Mouse (Mus musculus): ENCODE data around the gene Actn4. TPM values are rescaled to one million over a fixed set of nuclear protein-coding genes. Genes with fewer than 3 reads are reported as not detected.
A peak's percentile ranks its signal among the peaks of the same experiment; 100 is the strongest.
"Not testable (repeated sequence)": the region's sequence is repeated elsewhere in the genome, so short reads cannot be mapped to it uniquely, and the experiment has no call there.

Gene Actn4
- polyA plus RNA-seq, 1 experiment, result 105 TPM

DNA sequence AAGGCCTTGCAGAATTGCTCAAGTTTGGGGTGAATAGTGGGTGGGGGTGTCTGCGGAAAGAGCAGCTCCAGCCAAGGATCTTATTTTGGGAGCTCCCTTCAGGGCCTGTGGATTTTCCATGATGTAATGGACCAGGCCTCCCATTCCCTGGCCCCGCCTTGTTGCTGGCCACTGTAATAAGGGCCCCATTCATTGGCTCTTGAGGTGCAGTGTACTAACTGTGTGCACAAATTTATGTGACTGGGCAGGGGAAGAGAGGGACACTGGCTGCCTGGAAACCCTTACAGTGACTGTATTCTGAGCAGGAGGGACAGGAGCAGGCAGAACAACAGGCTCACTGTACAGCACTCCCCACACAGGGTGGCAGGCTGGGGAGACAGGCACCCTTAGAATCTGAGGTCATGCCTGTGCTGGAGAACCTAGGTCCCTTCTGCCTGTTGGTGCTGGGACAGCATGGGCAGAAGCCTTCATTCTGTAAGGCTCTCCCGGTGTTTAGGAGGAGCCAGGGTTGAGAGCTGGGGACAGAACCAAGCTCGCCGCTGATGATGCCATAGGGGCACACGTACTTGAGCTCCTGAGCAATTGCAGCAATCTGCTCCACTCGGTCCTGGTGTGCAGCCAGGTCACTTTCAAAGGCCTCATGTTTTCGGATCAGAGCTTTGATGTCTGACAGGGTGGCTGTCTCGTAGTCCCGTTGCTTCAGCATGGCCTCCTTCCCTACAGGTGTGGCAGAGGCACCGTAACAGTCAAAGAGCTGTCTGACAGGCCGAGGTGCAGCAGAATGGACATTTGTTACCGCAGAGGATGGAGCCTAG, 60.6 kb downstream of the Actn4 start:
- Histone ChIP-seq H3K27ac (ENCODE audit: insufficient read depth, low read depth, low read length) (no peak overlapping the region), H3K4me3 (ENCODE audit: insufficient read depth, low read length) (no peak overlapping the region), H3K4me1 (ENCODE audit: control insufficient read depth, insufficient read depth, low read length) (peaks cover 17% of the 10 kb centered on the region)
- TF ChIP-seq POLR2A (IDR thresholded peaks at IDR 0.05; ENCODE audit: borderline replicate concordance, low read depth, low read length) (no peak), CTCF (IDR thresholded peaks at IDR 0.05; ENCODE audit: low read depth, low read length) (no peak)

- no peak overlapping the region for H3K4me3 ChIP-seq (ENCODE audit: insufficient read depth, low read length)
- no peak overlapping the region for H3K27ac ChIP-seq (ENCODE audit: insufficient read depth, low read depth, low read length)
- no peak for TF ChIP-seq POLR2A (IDR thresholded peaks at IDR 0.05; ENCODE audit: borderline replicate concordance, low read depth, low read length)
- TF ChIP-seq CTCF (IDR thresholded peaks at IDR 0.05; ENCODE audit: low read depth, low read length), result no peak
- peaks cover 6% of the 10 kb centered on the region for H3K4me1 ChIP-seq (ENCODE audit: control insufficient read depth, insufficient read depth, low read length)
These were observed 62.2 kb downstream of the Actn4 start for GRCm38 (mm10) chr7:28899972-28900371.

DNA sequence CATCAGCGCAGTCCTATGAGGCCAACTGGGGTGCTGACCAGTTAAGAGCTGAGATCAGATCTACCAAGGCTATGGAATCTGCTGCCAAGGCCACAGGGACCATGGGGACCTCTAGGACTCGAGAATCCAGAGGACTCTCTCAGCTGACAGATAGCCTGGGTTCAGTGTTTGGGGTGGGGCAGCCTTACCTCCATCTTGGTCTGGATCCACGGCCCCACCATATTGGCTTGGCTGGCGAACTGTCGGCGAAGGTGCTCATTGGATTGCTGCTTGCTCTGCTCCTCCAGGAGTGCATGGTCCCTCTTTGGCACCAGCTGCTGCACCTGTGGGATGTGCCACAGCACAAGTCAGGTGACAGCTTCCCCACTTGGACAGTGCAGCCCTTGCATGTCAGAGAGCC, 64.5 kb downstream of the Actn4 start:
- Histone ChIP-seq H3K4me3 (ENCODE audit: insufficient read depth, low read length) (no peak overlapping the region), H3K27ac (ENCODE audit: insufficient read depth, low read depth, low read length) (no peak overlapping the region), H3K4me1 (ENCODE audit: control insufficient read depth, insufficient read depth, low read length) (no peaks in the 10 kb centered on the region)
- TF ChIP-seq CTCF (IDR thresholded peaks at IDR 0.05; ENCODE audit: low read depth, low read length) (no peak), POLR2A (IDR thresholded peaks at IDR 0.05; ENCODE audit: borderline replicate concordance, low read depth, low read length) (no peak)

- Histone ChIP-seq H3K4me1 (ENCODE audit: control insufficient read depth, insufficient read depth, low read length) (no peaks in the 10 kb centered on the region), H3K27ac (ENCODE audit: insufficient read depth, low read depth, low read length) (no peak overlapping the region), H3K4me3 (ENCODE audit: insufficient read depth, low read length) (no peak overlapping the region)
- TF ChIP-seq CTCF (IDR thresholded peaks at IDR 0.05; ENCODE audit: low read depth, low read length) (no peak), POLR2A (IDR thresholded peaks at IDR 0.05; ENCODE audit: borderline replicate concordance, low read depth, low read length) (no peak)
These were observed 67.2 kb downstream of the Actn4 start for GRCm38 (mm10) chr7:28894942-28895341.

DNA sequence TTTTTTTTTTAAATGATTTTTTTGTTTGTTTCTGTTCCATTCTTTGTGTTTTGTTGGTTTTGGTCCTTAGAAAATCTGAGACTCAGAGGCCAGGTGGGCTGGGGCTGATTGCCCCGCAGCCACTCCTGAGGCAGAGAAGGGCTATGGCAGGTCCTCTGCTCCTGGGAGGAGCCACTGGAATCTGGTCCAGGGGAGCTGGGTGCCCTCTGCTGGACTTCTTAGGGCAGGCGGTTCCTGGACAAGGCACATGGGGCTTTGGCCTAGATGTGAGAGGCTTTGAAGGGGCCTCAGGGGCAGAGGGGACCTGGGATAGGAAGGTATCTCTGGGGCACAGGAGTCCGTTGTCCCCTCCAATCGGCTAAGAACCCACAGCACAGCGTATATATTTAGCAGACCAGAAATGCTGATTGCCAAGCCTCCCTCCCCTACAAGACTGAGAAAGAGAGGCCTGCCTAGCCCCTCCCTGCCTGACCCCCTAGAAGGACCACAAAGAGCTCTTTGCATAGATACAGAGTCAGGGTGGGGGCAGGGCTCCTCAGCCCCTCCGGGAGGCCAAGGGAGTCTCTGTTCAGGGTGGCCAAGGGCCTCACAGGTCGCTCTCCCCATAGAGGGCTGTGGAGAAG, 68.4 kb downstream of the Actn4 start:
- TF ChIP-seq POLR2A (IDR thresholded peaks at IDR 0.05; ENCODE audit: borderline replicate concordance, low read depth, low read length), result no peak
- no peak for TF ChIP-seq CTCF (IDR thresholded peaks at IDR 0.05; ENCODE audit: low read depth, low read length)
- no peak overlapping the region for H3K4me3 ChIP-seq (ENCODE audit: insufficient read depth, low read length)

DNA sequence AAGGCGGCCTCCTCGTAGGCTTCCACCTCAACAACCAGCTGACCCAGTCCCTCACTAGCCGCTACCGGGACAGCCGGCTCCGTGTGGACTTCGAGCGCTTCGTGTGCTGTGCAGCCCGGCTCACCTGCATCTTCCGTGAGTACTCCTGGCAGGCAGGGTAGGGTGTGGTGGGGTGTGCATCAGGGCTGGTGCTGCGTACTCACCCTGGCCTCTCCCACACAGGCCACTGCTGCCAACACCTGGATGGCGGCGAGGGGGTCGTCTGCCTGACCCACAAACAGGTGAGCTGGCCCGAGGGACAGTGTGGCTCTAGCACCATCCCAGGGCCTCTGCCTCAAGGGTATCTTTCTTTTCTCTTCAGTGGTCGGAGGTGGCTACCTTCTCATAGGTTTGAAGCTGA, 69.5 kb downstream of the Actn4 start:
- no peak overlapping the region for H3K4me3 ChIP-seq (ENCODE audit: insufficient read depth, low read length)
- no peak for TF ChIP-seq CTCF (IDR thresholded peaks at IDR 0.05; ENCODE audit: low read depth, low read length)
- TF ChIP-seq POLR2A (IDR thresholded peaks at IDR 0.05; ENCODE audit: borderline replicate concordance, low read depth, low read length), result no peak
- H3K4me1 ChIP-seq (ENCODE audit: control insufficient read depth, insufficient read depth, low read length), result no peaks in the 10 kb centered on the region
- no peak overlapping the region for H3K27ac ChIP-seq (ENCODE audit: insufficient read depth, low read depth, low read length)

More for the DNA sequence above, 68.4 kb downstream of the Actn4 start:
- H3K4me1 ChIP-seq (ENCODE audit: control insufficient read depth, insufficient read depth, low read length), result no peaks in the 10 kb centered on the region
- H3K27ac ChIP-seq (ENCODE audit: insufficient read depth, low read depth, low read length), result no peak overlapping the region

DNA sequence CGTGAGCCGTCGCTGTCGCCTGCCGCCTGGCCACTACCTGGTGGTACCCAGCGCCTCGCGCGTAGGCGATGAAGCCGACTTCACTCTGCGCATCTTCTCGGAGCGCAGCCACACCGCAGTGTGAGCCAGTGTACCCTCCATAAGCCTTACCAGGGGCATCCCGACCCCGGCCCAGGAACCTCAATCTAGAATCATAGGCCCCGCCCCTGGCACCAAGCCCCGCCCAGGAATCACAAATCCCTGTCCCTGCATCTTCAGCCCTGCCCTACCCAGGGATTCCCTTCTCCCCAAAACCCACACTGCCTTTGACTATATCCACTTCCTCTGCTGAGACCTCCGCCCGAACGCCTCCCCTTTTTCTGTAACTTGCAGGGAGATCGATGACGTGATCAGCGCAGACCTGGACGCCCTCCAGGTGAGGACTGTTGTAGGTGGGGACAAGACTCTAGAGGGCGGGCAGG, 73.4 kb downstream of the Actn4 start:
- TF ChIP-seq POLR2A (IDR thresholded peaks at IDR 0.05; ENCODE audit: borderline replicate concordance, low read depth, low read length) (no peak), CTCF (IDR thresholded peaks at IDR 0.05; ENCODE audit: low read depth, low read length) (no peak)
- Histone ChIP-seq H3K4me3 (ENCODE audit: insufficient read depth, low read length) (peak overlapping the region; percentile 23), H3K4me1 (ENCODE audit: control insufficient read depth, insufficient read depth, low read length) (no peaks in the 10 kb centered on the region), H3K27ac (ENCODE audit: insufficient read depth, low read depth, low read length) (no peak overlapping the region)

GRCm38 (mm10) chr7:28886486-28886885, 75.7 kb downstream of the Actn4 start:
- no peak overlapping the region for H3K4me3 ChIP-seq (ENCODE audit: insufficient read depth, low read length)
- TF ChIP-seq POLR2A (IDR thresholded peaks at IDR 0.05; ENCODE audit: borderline replicate concordance, low read depth, low read length) (no peak), CTCF (IDR thresholded peaks at IDR 0.05; ENCODE audit: low read depth, low read length) (no peak)
- H3K4me1 ChIP-seq (ENCODE audit: control insufficient read depth, insufficient read depth, low read length), result no peaks in the 10 kb centered on the region
- H3K27ac ChIP-seq (ENCODE audit: insufficient read depth, low read depth, low read length), result no peak overlapping the region

DNA sequence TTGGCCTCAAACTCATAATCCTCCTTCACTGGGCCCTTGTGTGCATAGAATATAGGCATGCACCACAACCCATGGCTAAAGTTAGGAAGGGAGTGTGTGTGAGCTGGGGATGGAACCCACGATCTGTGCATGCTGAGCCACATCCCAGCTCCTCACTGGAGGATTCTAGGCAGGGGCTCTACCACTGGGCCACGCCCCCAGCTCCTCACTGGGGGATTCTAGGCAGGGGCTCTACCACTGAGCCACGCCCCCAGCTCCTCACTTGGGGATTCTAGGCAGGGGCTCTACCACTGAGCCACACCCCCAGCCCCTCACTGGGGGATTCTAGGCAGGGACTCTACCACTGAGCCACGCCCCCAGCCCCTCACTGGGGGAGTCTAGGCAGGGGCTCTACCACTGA, 78.4 kb downstream of the Actn4 start:
- H3K4me3 ChIP-seq (ENCODE audit: insufficient read depth, low read length); H3K4me1 ChIP-seq (ENCODE audit: control insufficient read depth, insufficient read depth, low read length); H3K27ac ChIP-seq (ENCODE audit: insufficient read depth, low read depth, low read length): not testable (repeated sequence)

DNA sequence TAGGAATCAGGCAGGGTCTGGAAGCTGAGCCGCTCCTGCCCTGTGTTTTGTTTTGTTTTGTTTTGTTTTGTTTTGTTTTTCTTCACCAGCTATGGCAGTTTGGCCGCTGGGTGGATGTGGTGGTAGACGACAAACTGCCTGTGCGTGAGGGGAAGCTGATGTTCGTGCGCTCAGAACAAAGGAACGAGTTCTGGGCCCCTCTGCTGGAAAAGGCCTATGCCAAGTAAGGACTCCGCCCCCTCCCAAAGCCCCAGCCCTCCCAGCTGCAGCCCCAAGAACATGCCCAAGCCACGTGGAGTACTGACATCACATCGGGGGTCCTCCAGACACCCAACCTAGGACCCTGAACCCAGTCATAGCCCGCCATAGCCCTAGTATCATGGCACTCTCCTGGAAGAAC, 79.1 kb downstream of the Actn4 start:
- TF ChIP-seq POLR2A (IDR thresholded peaks at IDR 0.05; ENCODE audit: borderline replicate concordance, low read depth, low read length) (no peak), CTCF (IDR thresholded peaks at IDR 0.05; ENCODE audit: low read depth, low read length) (no peak)
- H3K4me3 ChIP-seq (ENCODE audit: insufficient read depth, low read length), result no peak overlapping the region
- no peaks in the 10 kb centered on the region for H3K4me1 ChIP-seq (ENCODE audit: control insufficient read depth, insufficient read depth, low read length)
- H3K27ac ChIP-seq (ENCODE audit: insufficient read depth, low read depth, low read length), result no peak overlapping the region
